Mouse (Mus musculus): Measurements from ENCODE around the gene Yap1. TPM values are rescaled to one million over a fixed set of nuclear protein-coding genes. Genes with fewer than 3 reads are reported as not detected.

The Yap1 gene
- polyA plus RNA-seq, 1 experiment = not detected

DNA sequence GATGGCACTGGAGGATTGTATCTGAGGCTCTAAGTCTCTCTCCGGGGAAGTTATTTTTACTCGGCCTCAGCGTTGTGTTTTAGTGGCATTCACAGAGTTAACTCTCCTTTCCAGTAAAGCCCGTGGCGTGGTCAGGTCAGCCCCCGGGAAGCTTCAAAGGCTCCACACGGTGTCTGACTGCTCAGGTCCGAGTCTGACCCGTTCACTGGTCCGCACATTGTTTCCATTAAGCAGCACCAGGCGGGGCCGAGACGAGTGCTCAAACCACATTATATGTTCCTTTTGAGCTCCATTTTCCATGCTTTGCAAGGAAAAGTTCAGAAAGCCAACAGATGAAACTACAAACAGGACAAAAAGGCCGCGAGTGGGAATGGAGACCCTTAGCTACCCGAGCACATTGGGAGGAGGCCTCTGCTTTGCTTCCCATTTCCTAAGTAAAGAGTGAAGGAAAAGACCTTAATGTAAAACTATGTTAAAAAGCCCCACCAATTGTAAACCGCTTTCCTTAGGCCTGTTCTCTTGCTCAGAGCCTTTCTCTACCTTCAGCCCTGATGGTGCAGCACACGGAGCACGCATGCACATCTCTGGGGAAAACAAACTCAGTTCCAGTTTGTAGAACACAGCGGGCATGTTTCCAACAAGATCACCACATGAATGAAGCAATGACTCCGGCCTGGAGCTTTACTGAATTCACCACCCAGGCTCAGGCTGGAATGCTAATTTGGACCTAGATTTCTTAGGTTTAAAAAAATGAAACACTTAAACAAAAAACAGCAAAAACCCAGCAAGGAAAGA lies 42.8 kb downstream of the Yap1 start:
- peaks cover 3% of the 10 kb centered on the region; the same call in 1 of the 2 replicates for H3K4me1 ChIP-seq (ENCODE audit: control insufficient read depth, insufficient read depth, low read length)
- no peak overlapping the region for H3K27ac ChIP-seq (ENCODE audit: insufficient read depth, low read depth, low read length)
- TF ChIP-seq CTCF (IDR thresholded peaks at IDR 0.05; ENCODE audit: insufficient read depth, low read depth, low read length) = no peak
- TF ChIP-seq POLR2A (IDR thresholded peaks at IDR 0.05; ENCODE audit: insufficient read depth, low read depth, low read length) = no peak
- H3K4me3 ChIP-seq (ENCODE audit: insufficient read depth, low read depth, low read length) = no peak overlapping the region
- WGBS = 44% methylated on average over 21 of the region's 21 CpGs

DNA sequence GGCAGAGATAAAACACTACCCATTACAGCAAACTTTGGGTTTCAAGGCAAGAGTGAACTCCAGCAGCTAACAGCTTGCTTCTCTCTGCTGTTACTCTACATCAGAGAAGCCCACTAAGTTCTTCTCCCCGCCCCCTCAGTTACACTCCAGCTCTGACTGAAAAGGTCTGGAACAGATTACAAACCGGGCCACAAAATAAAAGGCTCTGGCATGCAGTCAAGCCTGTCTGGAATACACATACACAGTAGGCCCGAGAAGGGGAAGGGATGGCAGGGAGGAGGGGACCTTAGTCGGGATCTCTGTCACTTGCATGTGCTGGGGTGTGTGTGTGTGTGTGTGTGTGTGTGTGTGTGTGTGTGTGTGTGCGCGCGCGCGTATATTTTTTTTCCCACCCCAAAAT lies 44.0 kb downstream of the Yap1 start:
- Histone ChIP-seq H3K4me3 (ENCODE audit: insufficient read depth, low read depth, low read length) (no peak overlapping the region), H3K27ac (ENCODE audit: insufficient read depth, low read depth, low read length) (no peak overlapping the region), H3K4me1 (ENCODE audit: control insufficient read depth, insufficient read depth, low read length) (peaks cover 3% of the 10 kb centered on the region; the same call in 1 of the 2 replicates)
- TF ChIP-seq POLR2A (IDR thresholded peaks at IDR 0.05; ENCODE audit: insufficient read depth, low read depth, low read length) (no peak), CTCF (IDR thresholded peaks at IDR 0.05; ENCODE audit: insufficient read depth, low read depth, low read length) (no peak)
- WGBS = 48% methylated on average over 9 of the region's 9 CpGs

DNA sequence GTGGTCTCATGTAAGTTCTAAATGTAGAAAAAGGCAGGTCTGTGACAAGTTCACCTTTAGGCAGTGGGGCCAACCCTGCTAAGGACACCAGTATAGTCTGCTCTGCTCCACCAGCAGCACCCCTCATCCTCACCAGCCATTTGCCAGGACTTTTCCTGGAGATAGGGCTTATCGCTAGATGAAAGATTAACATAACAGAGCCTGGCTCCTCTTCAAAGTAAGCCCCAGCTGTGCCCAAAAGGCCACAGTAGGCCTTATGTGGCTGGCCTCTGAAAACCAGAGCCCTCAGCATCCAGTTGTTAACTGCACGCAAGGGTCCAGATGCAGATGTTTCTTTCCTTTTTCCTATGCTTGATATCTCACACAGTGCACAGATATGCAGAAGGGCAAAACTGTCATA lies 45.1 kb downstream of the Yap1 start:
- peaks cover 3% of the 10 kb centered on the region; the same call in 1 of the 2 replicates for H3K4me1 ChIP-seq (ENCODE audit: control insufficient read depth, insufficient read depth, low read length)
- H3K4me3 ChIP-seq (ENCODE audit: insufficient read depth, low read depth, low read length) = no peak overlapping the region
- 87% methylated on average over 2 of the region's 2 CpGs for WGBS
- H3K27ac ChIP-seq (ENCODE audit: insufficient read depth, low read depth, low read length) = no peak overlapping the region
- TF ChIP-seq POLR2A (IDR thresholded peaks at IDR 0.05; ENCODE audit: insufficient read depth, low read depth, low read length) (no peak), CTCF (IDR thresholded peaks at IDR 0.05; ENCODE audit: insufficient read depth, low read depth, low read length) (no peak)

DNA sequence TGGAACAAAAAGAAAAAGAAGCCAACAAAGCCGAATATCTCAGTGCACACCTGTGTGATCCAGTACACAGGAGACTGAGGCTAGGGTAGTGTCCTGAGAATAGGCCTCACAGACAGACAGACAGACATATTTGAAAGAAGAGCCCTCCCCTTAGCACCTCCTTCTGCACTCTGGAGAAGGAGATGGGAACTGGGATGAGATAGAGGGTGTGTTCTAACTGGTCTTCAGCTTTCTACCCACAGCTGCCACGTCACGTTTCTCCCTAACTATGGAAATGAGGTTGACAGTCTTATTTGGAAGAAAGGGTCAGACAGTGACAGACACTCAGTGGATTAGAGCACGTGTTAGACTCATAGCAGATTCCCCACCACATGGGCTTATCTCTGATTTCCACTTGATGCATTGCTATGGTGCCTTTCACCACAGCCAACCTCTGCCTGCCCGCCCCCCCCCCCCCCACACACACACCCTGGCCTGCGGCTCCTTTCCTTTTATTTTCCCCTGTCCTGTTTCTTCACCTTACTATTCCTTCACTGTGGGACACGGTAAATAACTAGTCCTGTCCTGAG lies 46.3 kb downstream of the Yap1 start:
- TF ChIP-seq POLR2A (IDR thresholded peaks at IDR 0.05; ENCODE audit: insufficient read depth, low read depth, low read length) = no peak
- no peak for TF ChIP-seq CTCF (IDR thresholded peaks at IDR 0.05; ENCODE audit: insufficient read depth, low read depth, low read length)
- Histone ChIP-seq H3K27ac (ENCODE audit: insufficient read depth, low read depth, low read length) (no peak overlapping the region), H3K4me1 (ENCODE audit: control insufficient read depth, insufficient read depth, low read length) (peaks cover 3% of the 10 kb centered on the region; the same call in 1 of the 2 replicates), H3K4me3 (ENCODE audit: insufficient read depth, low read depth, low read length) (no peak overlapping the region)
- WGBS = 75% methylated on average over 7 of the region's 7 CpGs

DNA sequence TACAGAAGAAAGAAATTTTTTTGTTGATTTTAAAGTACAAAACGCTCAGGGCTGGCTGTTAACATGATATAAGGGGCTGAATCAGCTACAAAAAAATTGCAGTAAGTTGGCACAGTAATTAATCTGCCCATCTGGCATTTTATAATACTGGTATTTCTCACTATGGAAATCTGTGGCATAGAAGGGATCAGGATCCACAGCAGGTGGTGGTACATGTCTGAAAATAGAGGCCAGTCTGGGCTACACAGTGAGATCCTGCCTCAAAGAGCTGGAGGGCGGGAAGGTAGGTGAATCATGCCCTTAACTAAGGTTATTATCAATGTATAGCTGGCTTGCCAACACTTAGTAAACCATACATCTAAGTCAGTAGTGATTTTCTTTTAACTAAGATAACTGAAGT lies 47.0 kb downstream of the Yap1 start:
- Histone ChIP-seq H3K4me3 (ENCODE audit: insufficient read depth, low read depth, low read length) (no peak overlapping the region), H3K27ac (ENCODE audit: insufficient read depth, low read depth, low read length) (no peak overlapping the region), H3K4me1 (ENCODE audit: control insufficient read depth, insufficient read depth, low read length) (peaks cover 3% of the 10 kb centered on the region; the same call in 1 of the 2 replicates)
- WGBS = 84% methylated on average over 2 of the region's 2 CpGs
- TF ChIP-seq POLR2A (IDR thresholded peaks at IDR 0.05; ENCODE audit: insufficient read depth, low read depth, low read length) (no peak), CTCF (IDR thresholded peaks at IDR 0.05; ENCODE audit: insufficient read depth, low read depth, low read length) (no peak)

DNA sequence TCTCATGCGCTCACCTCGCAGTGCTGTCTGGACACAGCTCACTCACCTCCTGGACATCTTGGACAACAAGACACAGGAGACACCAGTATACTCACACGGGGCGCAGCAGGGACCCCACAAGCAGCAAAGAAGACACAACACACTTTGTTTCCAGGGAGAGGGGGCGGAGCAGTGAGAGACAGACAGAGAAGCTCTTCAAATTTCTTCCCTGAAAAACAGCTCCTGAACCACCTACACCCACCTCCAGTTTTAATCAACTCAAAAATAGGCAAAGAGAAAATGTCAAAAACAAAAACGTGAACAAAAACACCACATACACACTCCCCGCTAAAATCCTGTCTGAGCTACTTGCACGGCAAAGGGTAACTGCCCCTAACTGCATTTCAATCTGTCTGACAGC lies 48.0 kb downstream of the Yap1 start:
- no peak overlapping the region for H3K4me3 ChIP-seq (ENCODE audit: insufficient read depth, low read depth, low read length)
- WGBS = 81% methylated on average over 8 of the region's 8 CpGs
- H3K27ac ChIP-seq (ENCODE audit: insufficient read depth, low read depth, low read length) = no peak overlapping the region
- peaks cover 2% of the 10 kb centered on the region; the same call in 1 of the 2 replicates for H3K4me1 ChIP-seq (ENCODE audit: control insufficient read depth, insufficient read depth, low read length)
- no peak for TF ChIP-seq CTCF (IDR thresholded peaks at IDR 0.05; ENCODE audit: insufficient read depth, low read depth, low read length)
- no peak for TF ChIP-seq POLR2A (IDR thresholded peaks at IDR 0.05; ENCODE audit: insufficient read depth, low read depth, low read length)

- TF ChIP-seq CTCF (IDR thresholded peaks at IDR 0.05; ENCODE audit: insufficient read depth, low read depth, low read length) (no peak), POLR2A (IDR thresholded peaks at IDR 0.05; ENCODE audit: insufficient read depth, low read depth, low read length) (no peak)
- Histone ChIP-seq H3K4me3 (ENCODE audit: insufficient read depth, low read depth, low read length) (no peak overlapping the region), H3K27ac (ENCODE audit: insufficient read depth, low read depth, low read length) (no peak overlapping the region), H3K4me1 (ENCODE audit: control insufficient read depth, insufficient read depth, low read length) (no peaks in the 10 kb centered on the region)
- 82% methylated on average over 5 of the region's 5 CpGs for WGBS
Measured at GRCm38 (mm10) chr9:7952886-7953285, 51.5 kb downstream of the Yap1 start.

DNA sequence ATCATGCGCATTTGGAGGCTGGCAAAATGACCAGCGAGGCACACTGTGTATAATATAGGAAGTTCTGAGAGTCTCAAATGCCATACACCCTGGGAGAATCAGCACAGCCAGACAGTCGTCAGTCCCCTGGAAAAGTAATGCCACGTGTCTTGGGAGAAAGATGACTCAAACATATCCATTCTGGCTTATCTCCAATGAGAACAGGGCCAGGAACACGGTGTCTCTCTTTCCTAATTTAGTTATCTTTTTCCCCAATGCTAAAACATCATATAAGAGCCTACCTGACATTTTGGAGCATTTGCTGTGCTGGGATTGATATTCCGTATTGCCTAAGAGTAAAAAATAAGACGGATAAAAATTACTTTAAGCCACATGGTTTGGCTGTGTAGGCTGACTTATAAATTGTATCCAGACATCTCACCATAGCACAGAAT lies 54.2 kb downstream of the Yap1 start:
- H3K27ac ChIP-seq (ENCODE audit: insufficient read depth, low read depth, low read length) = no peak overlapping the region

DNA sequence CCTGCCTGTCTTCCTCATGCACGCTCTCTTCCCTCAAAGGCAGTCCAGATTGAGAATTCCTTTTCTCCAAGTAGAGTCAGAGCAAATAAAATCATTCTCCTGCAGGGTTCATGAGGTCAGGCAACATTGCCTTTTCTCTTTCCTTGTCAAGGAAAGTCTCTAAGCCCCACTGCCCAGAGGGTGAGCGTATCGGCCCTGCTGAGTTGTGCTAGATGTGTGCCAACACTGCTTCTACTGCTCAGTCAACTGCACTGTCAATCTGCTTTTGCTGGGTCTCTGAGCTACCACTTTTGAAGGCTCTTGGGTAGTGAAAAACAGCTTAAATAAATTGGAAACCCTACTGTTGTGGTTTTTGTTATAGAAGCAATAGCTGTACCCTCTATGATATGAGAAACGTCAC lies 56.5 kb downstream of the Yap1 start:
- TF ChIP-seq CTCF (IDR thresholded peaks at IDR 0.05; ENCODE audit: insufficient read depth, low read depth, low read length) (no peak), POLR2A (IDR thresholded peaks at IDR 0.05; ENCODE audit: insufficient read depth, low read depth, low read length) (no peak)
- no peak overlapping the region for H3K4me3 ChIP-seq (ENCODE audit: insufficient read depth, low read depth, low read length)
- WGBS = 88% methylated on average over 4 of the region's 4 CpGs
- no peak overlapping the region for H3K27ac ChIP-seq (ENCODE audit: insufficient read depth, low read depth, low read length)
- H3K4me1 ChIP-seq (ENCODE audit: control insufficient read depth, insufficient read depth, low read length) = no peaks in the 10 kb centered on the region

More for the DNA sequence above, 54.2 kb downstream of the Yap1 start:
- WGBS = 82% methylated on average over 7 of the region's 7 CpGs
- Histone ChIP-seq H3K4me1 (ENCODE audit: control insufficient read depth, insufficient read depth, low read length) (no peaks in the 10 kb centered on the region), H3K4me3 (ENCODE audit: insufficient read depth, low read depth, low read length) (no peak overlapping the region)
- no peak for TF ChIP-seq CTCF (IDR thresholded peaks at IDR 0.05; ENCODE audit: insufficient read depth, low read depth, low read length)
- no peak for TF ChIP-seq POLR2A (IDR thresholded peaks at IDR 0.05; ENCODE audit: insufficient read depth, low read depth, low read length)

All from olfactory bulb, adult 2 months (tissue).